Mouse (Mus musculus) telencephalon, adult 2 months (tissue): ENCODE results near the gene Krt35.

Source experiments
- DNase-seq: peaks from one replicate; pipeline ENCODE4 v3.0.0-alpha.2; 2011; ENCODE audit warnings: low read depth, low spot score

Gene Krt35

GRCm38 (mm10) chr11:100096141-100096540 lies at the start of gene Krt35:
Gene Krt35, minus strand, starts transcription at chr11:100096241.
- DNase-seq, result no peak

- no peak for DNase-seq
Measured at GRCm38 (mm10) chr11:100145104-100145503, 49.1 kb upstream of the Krt35 start.

GRCm38 (mm10) chr11:100140966-100141365 lies 44.9 kb upstream of the Krt35 start:
- no peak for DNase-seq

GRCm38 (mm10) chr11:100139391-100139790 lies 43.4 kb upstream of the Krt35 start:
- DNase-seq, result no peak

GRCm38 (mm10) chr11:100138809-100139208 lies 42.8 kb upstream of the Krt35 start:
- DNase-seq, result no peak

GRCm38 (mm10) chr11:100137693-100138092 lies 41.7 kb upstream of the Krt35 start:
- no peak for DNase-seq

- no peak for DNase-seq
Measured at GRCm38 (mm10) chr11:100136559-100136958, 40.5 kb upstream of the Krt35 start.

GRCm38 (mm10) chr11:100135731-100136130 lies 39.7 kb upstream of the Krt35 start, which contains the start of gene Krt15:
Gene Krt15, minus strand, starts transcription at chr11:100135928.
- DNase-seq, result no peak

- DNase-seq, result no peak
Measured at GRCm38 (mm10) chr11:100124901-100125300, 28.9 kb upstream of the Krt35 start.

GRCm38 (mm10) chr11:100121466-100121865 lies 25.4 kb upstream of the Krt35 start, which contains the start of gene Krt13:
Gene Krt13, minus strand, starts transcription at chr11:100121566.
- no peak for DNase-seq

GRCm38 (mm10) chr11:100120331-100120730 lies 24.3 kb upstream of the Krt35 start:
- no peak for DNase-seq

GRCm38 (mm10) chr11:100113742-100114029 lies 17.6 kb upstream of the Krt35 start:
- no peak for DNase-seq

- DNase-seq, result no peak
Measured at GRCm38 (mm10) chr11:100112935-100113741, 17.1 kb upstream of the Krt35 start.

GRCm38 (mm10) chr11:100105576-100106122 lies 9.6 kb upstream of the Krt35 start, which contains the start of gene Krt36:
Gene Krt36, minus strand, starts transcription at chr11:100105626.
- DNase-seq, result no peak

GRCm38 (mm10) chr11:100102693-100103429 lies 6.8 kb upstream of the Krt35 start:
- DNase-seq, result no peak

- DNase-seq, result no peak
Measured at GRCm38 (mm10) chr11:100100391-100100790, 4.3 kb upstream of the Krt35 start.

- DNase-seq, result no peak
Measured at GRCm38 (mm10) chr11:100097819-100098218, 1.8 kb upstream of the Krt35 start.

- peak; percentile 45 for DNase-seq
Measured at GRCm38 (mm10) chr11:100088378-100089025, 7.5 kb downstream of the Krt35 start.

- DNase-seq, result no peak
Measured at GRCm38 (mm10) chr11:100087861-100088260, 8.2 kb downstream of the Krt35 start, which contains the start of gene Krt32. Gene Krt32, minus strand, starts transcription at chr11:100088226.

- DNase-seq, result no peak
Measured at GRCm38 (mm10) chr11:100073873-100074272, 22.2 kb downstream of the Krt35 start.

- no peak for DNase-seq
Measured at GRCm38 (mm10) chr11:100067293-100068036, 28.6 kb downstream of the Krt35 start.
